Mouse (Mus musculus): ENCODE results near the gene Tra2a. TPM values are rescaled to one million over a fixed set of nuclear protein-coding genes. Genes with fewer than 3 reads are reported as not detected.

Tra2a gene
- total and polyA plus RNA-seq, 3 experiments, result 85.2 to 108 TPM; not detected in 1

GRCm38 (mm10) chr6:49251199-49251598, 12.6 kb downstream of the Tra2a start:
- Histone ChIP-seq H3K4me3 (ENCODE audit: control insufficient read depth in 1 of 2, insufficient read depth in 1 of 2, low read depth in 2 of 2, low read length in 2 of 2) (no peak overlapping the region), H3K9me3 (replicated peaks; ENCODE audit: insufficient read depth, low read length) (no peaks in the 10 kb centered on the region), H3K9ac (ENCODE audit: control insufficient read depth, low read depth, low read length, poor library complexity, severe bottlenecking) (no peak overlapping the region), H3K27ac (ENCODE audit: control insufficient read depth, low read depth, low read length) (no peak overlapping the region), H3K79me2 (ENCODE audit: control insufficient read depth, insufficient read depth, low read length, poor library complexity) (peaks cover 14% of the 10 kb centered on the region), H3K27me3 (ENCODE audit: control insufficient read depth in 1 of 2, insufficient read depth in 2 of 2, low read length in 2 of 2) (no peaks in the 10 kb centered on the region), H3K36me3 (ENCODE audit: control insufficient read depth in 1 of 2, insufficient read depth in 2 of 2, low read length in 2 of 2) (peaks cover 3 to 35% of the 10 kb centered on the region in 2 experiments), H3K4me1 (ENCODE audit: control insufficient read depth in 1 of 2, insufficient read depth in 2 of 2, low read length in 2 of 2) (no peaks in the 10 kb centered on the region)
- DNase-seq (ENCODE audit: low read depth, low spot score), result peak; percentile 46
- TF ChIP-seq MYC (IDR thresholded peaks at IDR 0.05; ENCODE audit: low read depth, low read length) (no peak), ZKSCAN1 (IDR thresholded peaks at IDR 0.05; ENCODE audit: low read depth, low read length) (no peak), CTCF (IDR thresholded peaks at IDR 0.05 in 2 of 3, conservative IDR thresholded peaks at IDR 0.05 in 1 of 3; ENCODE audit: control insufficient read depth in 1 of 3, insufficient read depth in 1 of 3, low read depth in 2 of 3, low read length in 3 of 3, poor library complexity in 1 of 3, severe bottlenecking in 1 of 3) (peak; percentile 9 to 45 (median 24); a peak in 3 of 6 replicates), RCOR1 (IDR thresholded peaks at IDR 0.05; ENCODE audit: low read depth, low read length) (no peak), GATA1 (IDR thresholded peaks at IDR 0.05; ENCODE audit: low read depth, low read length) (no peak)

GRCm38 (mm10) chr6:49247246-49247645, 16.6 kb downstream of the Tra2a start:
- H3K27me3 ChIP-seq (ENCODE audit: control insufficient read depth in 1 of 2, insufficient read depth in 2 of 2, low read length in 2 of 2), result no peaks in the 10 kb centered on the region
- no peaks in the 10 kb centered on the region for H3K9me3 ChIP-seq (replicated peaks; ENCODE audit: insufficient read depth, low read length)
- no peaks in the 10 kb centered on the region for H3K79me2 ChIP-seq (ENCODE audit: control insufficient read depth, insufficient read depth, low read length, poor library complexity)
- H3K27ac ChIP-seq (ENCODE audit: control insufficient read depth, low read depth, low read length), result no peak overlapping the region
- no peak overlapping the region for H3K9ac ChIP-seq (ENCODE audit: control insufficient read depth, low read depth, low read length, poor library complexity, severe bottlenecking)
- TF ChIP-seq ETS1 (IDR thresholded peaks at IDR 0.05; ENCODE audit: low read depth, low read length), result 0 out of 2 replicates have a peak, but pooled peaks have one; percentile 13
- TF ChIP-seq CTCF (IDR thresholded peaks at IDR 0.05 in 2 of 3, conservative IDR thresholded peaks at IDR 0.05 in 1 of 3; ENCODE audit: control insufficient read depth in 1 of 3, insufficient read depth in 1 of 3, low read depth in 2 of 3, low read length in 3 of 3, poor library complexity in 1 of 3, severe bottlenecking in 1 of 3), result peak; percentile 16 to 74 (median 62); a peak in 4 of 6 replicates
- peak; percentile 24 for TF ChIP-seq RAD21 (IDR thresholded peaks at IDR 0.05; ENCODE audit: low read depth, low read length)
- TF ChIP-seq USF2 (IDR thresholded peaks at IDR 0.05; ENCODE audit: borderline replicate concordance in 1 of 2, insufficient read depth in 1 of 2, low read depth in 1 of 2, low read length in 2 of 2), result 0 out of 4 replicates have a peak, but pooled peaks of 1 of the 2 experiments have one; percentile 4
- TF ChIP-seq MAFK (IDR thresholded peaks at IDR 0.05; ENCODE audit: borderline replicate concordance, low read depth, low read length), result no peak
- TF ChIP-seq NRF1 (IDR thresholded peaks at IDR 0.05; ENCODE audit: insufficient read depth, low read depth, low read length, poor library complexity, severe bottlenecking), result no peak
- peak; percentile 35; the same call in 1 of the 2 replicates for TF ChIP-seq CHD2 (IDR thresholded peaks at IDR 0.05; ENCODE audit: low read length)
- no peak for TF ChIP-seq MYC (IDR thresholded peaks at IDR 0.05; ENCODE audit: low read depth, low read length)
- H3K4me3 ChIP-seq (ENCODE audit: control insufficient read depth in 1 of 2, insufficient read depth in 1 of 2, low read depth in 2 of 2, low read length in 2 of 2), result no peak overlapping the region
- peaks cover 0 to 42% of the 10 kb centered on the region in 2 experiments; a peak in 3 of 4 replicates for H3K36me3 ChIP-seq (ENCODE audit: control insufficient read depth in 1 of 2, insufficient read depth in 2 of 2, low read length in 2 of 2)
- peak; percentile 58 for DNase-seq (ENCODE audit: low read depth, low spot score)
- no peaks in the 10 kb centered on the region for H3K4me1 ChIP-seq (ENCODE audit: control insufficient read depth in 1 of 2, insufficient read depth in 2 of 2, low read length in 2 of 2)

- peak; percentile 66; the same call in 1 of the 2 replicates for TF ChIP-seq POLR2AphosphoS2 (IDR thresholded peaks at IDR 0.05; ENCODE audit: low read length)
- no peak for TF ChIP-seq MAZ (IDR thresholded peaks at IDR 0.05; ENCODE audit: low read depth, low read length)
- TF ChIP-seq TAL1 (IDR thresholded peaks at IDR 0.05; ENCODE audit: low read length), result no peak
- no peak overlapping the region for H3K9ac ChIP-seq (ENCODE audit: control insufficient read depth, low read depth, low read length, poor library complexity, severe bottlenecking)
- H3K4me1 ChIP-seq (ENCODE audit: control insufficient read depth in 1 of 2, insufficient read depth in 2 of 2, low read length in 2 of 2), result no peaks in the 10 kb centered on the region
- H3K36me3 ChIP-seq (ENCODE audit: control insufficient read depth in 1 of 2, insufficient read depth in 2 of 2, low read length in 2 of 2), result peaks cover 0 to 25% of the 10 kb centered on the region in 2 experiments; a peak in 2 of 4 replicates
- H3K9me3 ChIP-seq (replicated peaks; ENCODE audit: insufficient read depth, low read length), result no peaks in the 10 kb centered on the region
- no peak overlapping the region for H3K27ac ChIP-seq (ENCODE audit: control insufficient read depth, low read depth, low read length)
- H3K27me3 ChIP-seq (ENCODE audit: control insufficient read depth in 1 of 2, insufficient read depth in 2 of 2, low read length in 2 of 2), result no peaks in the 10 kb centered on the region
- no peak overlapping the region for H3K4me3 ChIP-seq (ENCODE audit: control insufficient read depth in 1 of 2, insufficient read depth in 1 of 2, low read depth in 2 of 2, low read length in 2 of 2)
- no peaks in the 10 kb centered on the region for H3K79me2 ChIP-seq (ENCODE audit: control insufficient read depth, insufficient read depth, low read length, poor library complexity)
- no peak for DNase-seq (ENCODE audit: low read depth, low spot score)
These were observed 21.5 kb downstream of the Tra2a start for GRCm38 (mm10) chr6:49242331-49242730.
